14 mouse cellular contexts compared by ENCODE assay signal in the genomic region with DNA sequence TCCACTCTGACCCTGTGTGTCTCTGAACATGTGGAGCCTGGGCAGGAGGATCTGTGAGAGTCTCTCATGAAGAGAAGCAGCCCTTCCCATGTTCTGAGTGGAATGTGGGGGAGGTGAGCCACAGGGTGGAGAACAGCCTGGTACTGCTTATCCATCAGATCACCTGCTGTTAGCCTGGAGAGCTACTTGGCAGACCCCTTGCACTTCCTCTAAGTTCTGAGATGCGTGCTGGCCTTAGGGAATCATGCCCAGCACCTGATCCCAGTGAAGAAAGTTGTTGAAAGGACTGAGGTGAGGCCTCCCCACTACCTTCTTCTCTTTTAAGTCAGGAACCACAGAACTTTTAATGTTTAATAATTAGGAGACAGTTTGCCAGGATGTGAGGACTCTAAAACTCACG. TPM values are rescaled to one million over a fixed set of nuclear protein-coding genes. Genes with fewer than 3 reads are reported as not detected.
"Had no signal": no experiment of that assay in that cellular context is flagged by ENCODE, and none has a peak within 500 bp of the region (broad histone marks: within the 10 kb centered on the region; RNA-seq: fewer than 3 reads in every experiment).

No protein-coding gene starts in this region.

RNA-seq across cellular contexts. Expression of gene Gal3st2b, which starts 5.0 kb away (rescaled TPM):
- total RNA-seq: megakaryocyte, adult 5-6 weeks; megakaryocyte-erythroid progenitor cell, adult 5-6 weeks had no signal
- polyA plus RNA-seq: liver, postnatal 0 days; lung, adult 2 months; lung, postnatal 0 days; macrophage; midbrain, embryonic 10.5 days; midbrain, embryonic 12.5 days; midbrain, embryonic 14.5 days; midbrain, embryonic 16.5 days; myocyte; neural tube, embryonic 11.5 days; neural tube, embryonic 13.5 days; neural tube, embryonic 15.5 days had no signal
